Mouse (Mus musculus) macrophage (primary cell): Measurements from ENCODE around the gene Btbd35f28. TPM values are rescaled to one million over a fixed set of nuclear protein-coding genes. Genes with fewer than 3 reads are reported as not detected.
"Not testable (repeated sequence)": the region's sequence is repeated elsewhere in the genome, so short reads cannot be mapped to it uniquely, and the experiment has no call there.

ENCODE experiments used
- H3K27ac ChIP-seq: fragments of 350-480 bp; formaldehyde crosslinking; 2 replicates; pipeline ENCODE4 v1.9.0; 2021
- H3K36me3 ChIP-seq: fragments of 350-480 bp; formaldehyde crosslinking; 2 replicates; pipeline ENCODE4 v1.9.0; 2021; ENCODE audit errors: inconsistent target
- H3K4me3 ChIP-seq: fragments of 350-480 bp; formaldehyde crosslinking; 2 replicates; pipeline ENCODE4 v1.9.0; 2021; ENCODE audit errors: inconsistent target
- H3K79me2 ChIP-seq: fragments of 350-480 bp; formaldehyde crosslinking; 2 replicates; pipeline ENCODE4 v1.9.0; 2021; ENCODE audit errors: inconsistent target
- WGBS: methylation state at CpG from one replicate; pipeline ENCODE4 v1.1.7; 2026; ENCODE audit warnings: inconsistent platforms; ENCODE audit not compliant: missing documents; 5-methylcytosine and 5-hydroxymethylcytosine counted together
- polyA plus RNA-seq: library from polyadenylated mRNA; stranded (reverse); fragments of 250-400 nt; gene quantifications from 3 replicates; pipeline ENCODE4 v1.2.4, GENCODE M21; 2018; ENCODE audit warnings: inconsistent platforms
- total RNA-seq, 78 experiments: library from RNA; depleted of rRNA; stranded (reverse); fragments of 250-400 nt; gene quantifications; 1 replicate in 9 of 78; 2 replicates in 24 of 78; 3 replicates in 43 of 78; 4 replicates in 2 of 78; pipeline ENCODE4 v1.2.4; 2018; ENCODE audit warnings: inconsistent platforms in 56 of 78

Gene Btbd35f28
- total RNA-seq (2018; cell fraction: chromatin; rRNA removed), result not detected
- not detected for total RNA-seq (2018; cell fraction: cytosol; rRNA removed)
- total RNA-seq (2018; cell fraction: nucleus; rRNA removed), result not detected
- polyA plus RNA-seq, result not detected in 3 replicates

DNA sequence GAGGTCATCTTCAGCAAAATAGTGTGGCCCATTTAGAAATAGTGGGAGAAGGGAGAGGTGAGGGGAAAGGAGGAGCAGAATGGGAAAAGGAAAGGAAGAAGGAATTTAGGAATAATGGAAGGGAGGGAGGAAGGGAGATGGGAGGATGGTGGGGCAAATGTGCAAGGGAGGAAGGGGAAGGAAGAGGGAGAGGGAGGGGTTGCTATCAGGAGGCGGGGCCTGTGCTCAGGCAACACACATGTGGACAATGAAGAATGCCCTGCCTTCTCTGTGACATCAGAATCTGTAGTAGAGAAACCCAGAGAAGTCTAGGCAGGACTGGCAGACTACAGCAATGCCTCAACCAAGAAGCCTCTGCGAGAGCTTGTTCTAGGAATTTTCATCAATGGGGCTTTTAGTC, at the start of gene Btbd35f28:
TSS of gene Btbd35f28 (plus strand) at position 301 of the 400 bp plus-strand sequence.
- H3K79me2 ChIP-seq, H3K4me3 ChIP-seq, H3K36me3 ChIP-seq, H3K27ac ChIP-seq: not testable (repeated sequence)
- no CpG with 5 or more reads among the region's 2 CpGs for WGBS

Other genes with a start within 250 kb of the Btbd35f28 start
- not detected in 3 replicates for gene Btbd35f16, start 239.6 kb upstream of the Btbd35f28 start, polyA plus RNA-seq
- gene Btbd35f3, start 158.9 kb upstream of the Btbd35f28 start, polyA plus RNA-seq, result not detected in 3 replicates
- gene Btbd35f20, start 94.7 kb downstream of the Btbd35f28 start, polyA plus RNA-seq, result not detected in 3 replicates
- not detected in 3 replicates for gene Btbd35f17, start 174.1 kb downstream of the Btbd35f28 start, polyA plus RNA-seq